Mouse (Mus musculus): ENCODE data around the gene Ado. TPM values are rescaled to one million over a fixed set of nuclear protein-coding genes. Genes with fewer than 3 reads are reported as not detected.

Gene Ado
- polyA plus RNA-seq, 1 experiment: 9.6 TPM

DNA sequence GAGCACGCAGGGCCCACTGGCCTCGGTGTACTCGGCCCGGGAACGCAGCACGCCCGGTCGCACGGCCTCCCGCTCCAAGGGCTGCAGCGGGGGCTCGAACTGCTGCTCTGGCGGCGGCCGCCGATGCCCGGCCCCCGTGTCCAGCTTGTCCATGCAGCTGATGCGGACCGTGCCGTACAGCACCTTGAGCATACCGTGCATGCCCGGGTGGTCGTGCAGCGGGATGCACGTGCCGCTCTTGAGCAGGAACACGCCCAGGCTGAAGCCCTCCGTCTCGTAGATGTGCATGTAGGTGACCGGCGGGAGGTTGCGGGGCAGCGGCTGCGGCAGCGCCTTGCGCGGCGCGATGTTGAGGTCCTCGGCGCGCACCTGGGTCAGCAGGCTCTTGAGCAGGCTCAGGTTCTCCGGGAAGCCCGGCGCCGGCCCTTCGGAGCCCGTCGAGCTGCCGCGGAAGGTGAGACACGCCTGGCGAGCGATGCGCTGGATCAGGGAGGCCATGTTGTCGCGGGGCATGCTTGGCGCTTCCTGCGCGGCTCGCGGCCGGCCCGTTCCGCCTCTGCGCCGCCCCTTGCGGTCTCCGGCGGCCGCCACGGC lies 397 bp downstream of the Ado start:
- DNase-seq (ENCODE audit: low read depth in 1 of 2, low spot score in 2 of 2): peak in 1 of 2 experiments; percentile 48
- Histone ChIP-seq H3K27ac (ENCODE audit: insufficient read depth, low read length) (peak overlapping the region; percentile 93), H3K4me3 (ENCODE audit: extremely low read depth, insufficient read depth, insufficient read length) (peak overlapping the region; percentile 88), H3K4me1 (ENCODE audit: control insufficient read depth, insufficient read depth, insufficient read length) (peaks cover 8% of the 10 kb centered on the region), H3K27me3 (ENCODE audit: control insufficient read depth, insufficient read depth, low read length) (no peaks in the 10 kb centered on the region), H3K36me3 (ENCODE audit: control insufficient read depth, insufficient read depth, low read length) (peaks cover 5% of the 10 kb centered on the region)
- under 1% methylated on average over 73 of the region's 73 CpGs for WGBS
- TF ChIP-seq POLR2A (IDR thresholded peaks at IDR 0.05; ENCODE audit: low read depth, low read length) (no peak), CTCF (IDR thresholded peaks at IDR 0.05; ENCODE audit: extremely low read depth, insufficient read depth, insufficient read length, insufficient replicate concordance) (no peak)

DNA sequence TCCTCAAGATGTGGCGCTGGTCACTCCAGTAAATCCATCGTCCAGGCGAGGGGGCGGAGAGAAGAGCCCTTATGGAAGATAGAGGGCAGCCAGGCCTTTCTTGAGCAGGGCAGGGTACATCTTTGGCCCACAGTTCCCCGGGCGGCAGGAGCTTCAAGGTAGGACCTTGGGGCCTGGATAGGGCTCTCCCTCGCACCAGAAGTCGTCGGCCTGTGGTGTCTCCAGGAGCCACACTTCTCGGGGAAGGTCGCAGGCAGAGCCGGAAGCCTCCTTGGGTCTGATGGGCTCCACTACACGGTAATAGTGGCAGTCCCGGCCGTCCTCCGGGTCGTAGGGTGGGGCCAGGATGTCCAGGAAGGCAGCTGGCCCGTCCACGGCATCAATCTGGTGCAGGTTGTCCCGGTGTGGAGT lies 900 bp downstream of the Ado start:
- Histone ChIP-seq H3K4me3 (ENCODE audit: extremely low read depth, insufficient read depth, insufficient read length) (peak overlapping the region; percentile 88), H3K27me3 (ENCODE audit: control insufficient read depth, insufficient read depth, low read length) (no peaks in the 10 kb centered on the region), H3K4me1 (ENCODE audit: control insufficient read depth, insufficient read depth, insufficient read length) (peaks cover 8% of the 10 kb centered on the region), H3K27ac (ENCODE audit: insufficient read depth, low read length) (no peak overlapping the region), H3K36me3 (ENCODE audit: control insufficient read depth, insufficient read depth, low read length) (peaks cover 5% of the 10 kb centered on the region)
- WGBS: 12% methylated on average over 20 of the region's 20 CpGs
- DNase-seq (ENCODE audit: low read depth in 1 of 2, low spot score in 2 of 2): peak in 1 of 2 experiments; percentile 12
- TF ChIP-seq POLR2A (IDR thresholded peaks at IDR 0.05; ENCODE audit: low read depth, low read length) (no peak), CTCF (IDR thresholded peaks at IDR 0.05; ENCODE audit: extremely low read depth, insufficient read depth, insufficient read length, insufficient replicate concordance) (no peak)

DNA sequence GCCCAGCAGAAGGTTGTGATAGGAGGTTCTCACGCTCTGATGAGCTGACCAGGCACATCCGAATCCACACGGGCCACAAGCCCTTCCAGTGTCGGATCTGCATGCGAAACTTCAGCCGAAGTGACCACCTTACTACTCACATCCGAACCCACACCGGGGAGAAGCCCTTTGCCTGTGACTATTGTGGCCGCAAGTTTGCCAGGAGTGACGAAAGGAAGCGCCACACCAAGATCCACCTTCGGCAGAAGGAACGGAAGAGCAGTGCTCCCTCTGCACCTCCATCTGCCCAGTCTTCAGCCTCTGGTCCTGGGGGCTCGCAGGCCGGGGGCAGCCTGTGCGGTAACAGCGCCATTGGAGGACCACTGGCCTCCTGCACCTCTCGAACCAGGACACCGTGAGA lies 8.2 kb downstream of the Ado start:
- DNase-seq (ENCODE audit: low read depth in 1 of 2, low spot score in 2 of 2): no peak
- Histone ChIP-seq H3K4me3 (ENCODE audit: extremely low read depth, insufficient read depth, insufficient read length) (no peak overlapping the region), H3K27me3 (ENCODE audit: control insufficient read depth, insufficient read depth, low read length) (peaks cover 11% of the 10 kb centered on the region), H3K36me3 (ENCODE audit: control insufficient read depth, insufficient read depth, low read length) (0 out of 2 replicates have a peak, but pooled peaks cover 5% of the 10 kb centered on the region), H3K4me1 (ENCODE audit: control insufficient read depth, insufficient read depth, insufficient read length) (no peaks in the 10 kb centered on the region; the same call in 1 of the 2 replicates), H3K27ac (ENCODE audit: insufficient read depth, low read length) (no peak overlapping the region)
- TF ChIP-seq CTCF (IDR thresholded peaks at IDR 0.05; ENCODE audit: extremely low read depth, insufficient read depth, insufficient read length, insufficient replicate concordance): no peak
- TF ChIP-seq POLR2A (IDR thresholded peaks at IDR 0.05; ENCODE audit: low read depth, low read length): no peak
- 80% methylated on average over 19 of the region's 19 CpGs for WGBS

DNA sequence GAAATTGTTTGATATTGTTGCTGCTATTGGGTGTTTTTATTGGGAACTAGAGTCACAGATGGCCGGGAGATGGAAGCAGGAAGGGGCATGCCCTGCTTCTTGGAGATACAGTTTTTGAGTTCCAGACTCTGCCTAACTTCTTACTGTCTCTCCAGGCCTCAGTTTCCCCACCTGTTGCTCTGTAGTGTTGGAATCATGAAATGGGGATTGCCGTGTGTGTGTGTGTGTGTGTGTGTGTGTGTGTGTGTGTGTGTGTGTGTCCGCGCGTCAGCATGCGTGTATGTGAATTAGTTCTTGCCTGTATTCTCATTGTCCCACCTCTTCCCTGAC lies 9.4 kb downstream of the Ado start:
- DNase-seq (ENCODE audit: low read depth in 1 of 2, low spot score in 2 of 2): no peak
- Histone ChIP-seq H3K27ac (ENCODE audit: insufficient read depth, low read length) (no peak overlapping the region), H3K4me3 (ENCODE audit: extremely low read depth, insufficient read depth, insufficient read length) (peak overlapping the region; percentile 75), H3K27me3 (ENCODE audit: control insufficient read depth, insufficient read depth, low read length) (peaks cover 21% of the 10 kb centered on the region), H3K4me1 (ENCODE audit: control insufficient read depth, insufficient read depth, insufficient read length) (peaks cover 5% of the 10 kb centered on the region), H3K36me3 (ENCODE audit: control insufficient read depth, insufficient read depth, low read length) (0 out of 2 replicates have a peak, but pooled peaks cover 3% of the 10 kb centered on the region)
- WGBS: 50% methylated on average over 6 of the region's 6 CpGs
- no peak for TF ChIP-seq CTCF (IDR thresholded peaks at IDR 0.05; ENCODE audit: extremely low read depth, insufficient read depth, insufficient read length, insufficient replicate concordance)
- no peak for TF ChIP-seq POLR2A (IDR thresholded peaks at IDR 0.05; ENCODE audit: low read depth, low read length)

DNA sequence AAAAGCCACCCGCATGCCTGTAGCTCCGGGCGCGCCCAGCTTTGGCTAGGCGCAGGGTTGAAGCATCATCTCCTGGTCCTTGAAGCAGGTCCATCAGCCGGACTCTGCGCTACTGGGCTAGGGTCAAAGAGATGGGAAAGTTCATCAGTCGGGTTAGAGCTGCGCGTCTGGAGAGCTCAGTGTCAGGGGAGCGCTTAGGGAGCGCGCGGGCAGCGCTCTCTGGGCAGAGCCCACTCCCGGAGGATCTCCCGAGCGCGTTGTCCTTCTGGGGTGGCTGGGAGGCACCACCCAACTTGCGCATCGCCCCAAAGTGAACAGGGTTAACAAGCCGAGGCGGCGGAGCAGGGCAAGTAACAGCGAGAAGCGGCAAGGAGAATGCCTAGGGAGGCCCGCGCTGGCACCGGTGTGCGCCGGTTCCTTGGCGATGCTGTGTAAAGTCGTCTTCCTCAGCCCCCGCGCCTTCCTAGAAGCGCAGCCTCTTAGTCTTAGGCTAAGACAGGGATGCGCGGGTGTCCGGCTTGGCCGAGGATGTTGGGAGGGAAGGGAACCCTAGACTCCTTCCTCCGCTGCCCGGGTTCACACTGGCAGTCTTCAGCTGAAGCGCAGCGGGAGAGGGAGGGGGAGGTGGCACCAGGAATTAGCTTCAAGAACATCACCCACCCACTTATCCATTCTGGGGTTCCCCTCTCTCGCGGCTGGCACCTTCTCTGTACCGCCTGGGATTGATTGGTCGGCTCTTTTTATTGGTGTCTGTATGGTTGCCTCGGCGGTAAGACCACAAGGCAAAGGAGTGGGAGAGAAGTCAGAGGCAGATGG lies 10.0 kb downstream of the Ado start:
- DNase-seq (ENCODE audit: low read depth in 1 of 2, low spot score in 2 of 2): peak; percentile 21 to 23
- Histone ChIP-seq H3K4me1 (ENCODE audit: control insufficient read depth, insufficient read depth, insufficient read length) (peaks cover 5% of the 10 kb centered on the region), H3K27me3 (ENCODE audit: control insufficient read depth, insufficient read depth, low read length) (peaks cover 21% of the 10 kb centered on the region), H3K27ac (ENCODE audit: insufficient read depth, low read length) (no peak overlapping the region), H3K4me3 (ENCODE audit: extremely low read depth, insufficient read depth, insufficient read length) (peak overlapping the region; percentile 75), H3K36me3 (ENCODE audit: control insufficient read depth, insufficient read depth, low read length) (0 out of 2 replicates have a peak, but pooled peaks cover 3% of the 10 kb centered on the region)
- WGBS: 3% methylated on average over 50 of the region's 50 CpGs
- no peak for TF ChIP-seq CTCF (IDR thresholded peaks at IDR 0.05; ENCODE audit: extremely low read depth, insufficient read depth, insufficient read length, insufficient replicate concordance)
- no peak for TF ChIP-seq POLR2A (IDR thresholded peaks at IDR 0.05; ENCODE audit: low read depth, low read length)

DNA sequence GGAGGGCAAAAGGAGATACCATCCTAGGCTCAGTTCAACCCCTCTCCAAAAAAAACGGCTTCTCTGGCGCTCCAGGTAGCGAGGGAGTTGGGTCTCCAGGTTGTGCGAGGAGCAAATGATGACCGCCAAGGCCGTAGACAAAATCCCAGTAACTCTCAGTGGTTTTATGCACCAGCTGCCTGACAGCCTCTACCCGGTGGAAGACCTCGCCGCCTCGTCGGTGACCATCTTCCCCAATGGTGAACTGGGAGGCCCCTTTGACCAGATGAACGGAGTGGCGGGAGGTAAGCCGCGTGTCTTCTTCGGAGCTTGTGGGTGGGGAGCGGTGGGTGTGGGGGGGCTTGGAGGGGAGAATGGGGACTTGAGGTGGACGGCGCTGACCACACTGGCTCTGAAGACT lies 10.6 kb downstream of the Ado start:
- DNase-seq (ENCODE audit: low read depth in 1 of 2, low spot score in 2 of 2): peak in 1 of 2 experiments; percentile 10
- TF ChIP-seq CTCF (IDR thresholded peaks at IDR 0.05; ENCODE audit: extremely low read depth, insufficient read depth, insufficient read length, insufficient replicate concordance) (no peak), POLR2A (IDR thresholded peaks at IDR 0.05; ENCODE audit: low read depth, low read length) (no peak)
- H3K27me3 ChIP-seq (ENCODE audit: control insufficient read depth, insufficient read depth, low read length): peaks cover 21% of the 10 kb centered on the region

More for the DNA sequence above, 10.6 kb downstream of the Ado start:
- Histone ChIP-seq H3K4me3 (ENCODE audit: extremely low read depth, insufficient read depth, insufficient read length) (peak overlapping the region; percentile 75), H3K36me3 (ENCODE audit: control insufficient read depth, insufficient read depth, low read length) (0 out of 2 replicates have a peak, but pooled peaks cover 3% of the 10 kb centered on the region), H3K27ac (ENCODE audit: insufficient read depth, low read length) (no peak overlapping the region), H3K4me1 (ENCODE audit: control insufficient read depth, insufficient read depth, insufficient read length) (peaks cover 5% of the 10 kb centered on the region)
- 3% methylated on average over 19 of the region's 19 CpGs for WGBS
